Mouse (Mus musculus): ENCODE measurements around the gene Afdn. TPM values are rescaled to one million over a fixed set of nuclear protein-coding genes. Genes with fewer than 3 reads are reported as not detected.

Afdn gene
- polyA plus RNA-seq, 1 experiment from 2014 or later, result 116 TPM

DNA sequence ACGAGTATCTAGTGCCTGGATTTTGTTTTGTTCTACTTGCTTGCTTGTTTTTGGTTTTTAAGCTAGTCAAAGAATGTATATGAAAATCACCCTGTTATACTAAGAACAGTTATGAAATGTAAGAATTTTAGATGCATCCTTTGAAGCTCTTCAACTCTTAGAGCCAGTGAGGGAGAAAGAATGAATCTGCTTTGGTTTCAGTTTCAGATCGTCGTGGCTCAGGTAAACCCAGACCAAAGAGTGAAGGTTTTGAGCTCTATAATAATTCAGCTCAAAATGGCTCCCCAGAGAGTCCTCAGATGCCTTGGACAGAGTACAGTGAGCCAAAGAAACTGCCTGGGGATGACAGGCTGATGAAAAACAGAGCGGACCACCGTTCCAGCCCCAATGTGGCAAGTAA, 123.2 kb downstream of the Afdn start:
- DNase-seq (ENCODE audit: low spot score) (no peak), ATAC-seq (ENCODE audit: low FRiP score, low TSS enrichment) (no peak)
- no peaks in the 10 kb centered on the region for H3K4me1 ChIP-seq (replicated peaks; ENCODE audit: control insufficient read depth, insufficient read depth)
- H3K4me2 ChIP-seq (replicated peaks; ENCODE audit: low read depth), result no peak overlapping the region
- H3K9ac ChIP-seq (ENCODE audit: low read length), result no peak overlapping the region
- no peaks in the 10 kb centered on the region for H3K27me3 ChIP-seq (ENCODE audit: control insufficient read depth, insufficient read depth, low read length)
- H3K36me3 ChIP-seq (ENCODE audit: control insufficient read depth, insufficient read depth, low read length), result peaks cover 13% of the 10 kb centered on the region; the same call in 1 of the 2 replicates
- TF ChIP-seq CTCF (IDR thresholded peaks at IDR 0.05; ENCODE audit: low read depth) (no peak), EP300 (optimal IDR thresholded peaks at IDR 0.05) (no peak)
- no peak overlapping the region for H3K27ac ChIP-seq (replicated peaks)
- WGBS, result 80% methylated on average over 5 of the region's 5 CpGs
- H3K4me3 ChIP-seq (ENCODE audit: low read depth, low read length), result no peak overlapping the region
- H3K9me3 ChIP-seq (ENCODE audit: control insufficient read depth, low read length), result no peaks in the 10 kb centered on the region

GRCm38 (mm10) chr17:13889818-13890434, 129.6 kb downstream of the Afdn start:
- H3K4me3 ChIP-seq (ENCODE audit: low read depth, low read length), result no peak overlapping the region
- TF ChIP-seq CTCF (IDR thresholded peaks at IDR 0.05; ENCODE audit: low read depth), result no peak
- TF ChIP-seq EP300 (optimal IDR thresholded peaks at IDR 0.05), result no peak
- H3K27me3 ChIP-seq (ENCODE audit: control insufficient read depth, insufficient read depth, low read length), result no peaks in the 10 kb centered on the region
- H3K9me3 ChIP-seq (ENCODE audit: control insufficient read depth, low read length), result no peaks in the 10 kb centered on the region
- H3K4me1 ChIP-seq (replicated peaks; ENCODE audit: control insufficient read depth, insufficient read depth), result no peaks in the 10 kb centered on the region
- peaks cover 3% of the 10 kb centered on the region; the same call in 1 of the 2 replicates for H3K36me3 ChIP-seq (ENCODE audit: control insufficient read depth, insufficient read depth, low read length)
- no peak for ATAC-seq (ENCODE audit: low FRiP score, low TSS enrichment)
- H3K9ac ChIP-seq (ENCODE audit: low read length), result no peak overlapping the region
- no peak for DNase-seq (ENCODE audit: low spot score)
- WGBS, result 71% methylated on average over 7 of the region's 7 CpGs
- no peak overlapping the region for H3K4me2 ChIP-seq (replicated peaks; ENCODE audit: low read depth)
- no peak overlapping the region for H3K27ac ChIP-seq (replicated peaks)

GRCm38 (mm10) chr17:13890932-13891331, 130.6 kb downstream of the Afdn start:
- H3K4me2 ChIP-seq (replicated peaks; ENCODE audit: low read depth), result no peak overlapping the region
- H3K36me3 ChIP-seq (ENCODE audit: control insufficient read depth, insufficient read depth, low read length), result 0 out of 2 replicates have a peak, but pooled peaks cover 3% of the 10 kb centered on the region
- no peak overlapping the region for H3K9ac ChIP-seq (ENCODE audit: low read length)
- DNase-seq (ENCODE audit: low spot score) (peak; percentile 51), ATAC-seq (ENCODE audit: low FRiP score, low TSS enrichment) (peak; percentile 96)
- H3K4me1 ChIP-seq (replicated peaks; ENCODE audit: control insufficient read depth, insufficient read depth), result no peaks in the 10 kb centered on the region
- 48% methylated on average over 1 of the region's 1 CpGs for WGBS
- no peaks in the 10 kb centered on the region for H3K27me3 ChIP-seq (ENCODE audit: control insufficient read depth, insufficient read depth, low read length)
- H3K4me3 ChIP-seq (ENCODE audit: low read depth, low read length), result no peak overlapping the region
- H3K27ac ChIP-seq (replicated peaks), result no peak overlapping the region
- TF ChIP-seq EP300 (optimal IDR thresholded peaks at IDR 0.05) (no peak), CTCF (IDR thresholded peaks at IDR 0.05; ENCODE audit: low read depth) (no peak)
- H3K9me3 ChIP-seq (ENCODE audit: control insufficient read depth, low read length), result no peaks in the 10 kb centered on the region

DNA sequence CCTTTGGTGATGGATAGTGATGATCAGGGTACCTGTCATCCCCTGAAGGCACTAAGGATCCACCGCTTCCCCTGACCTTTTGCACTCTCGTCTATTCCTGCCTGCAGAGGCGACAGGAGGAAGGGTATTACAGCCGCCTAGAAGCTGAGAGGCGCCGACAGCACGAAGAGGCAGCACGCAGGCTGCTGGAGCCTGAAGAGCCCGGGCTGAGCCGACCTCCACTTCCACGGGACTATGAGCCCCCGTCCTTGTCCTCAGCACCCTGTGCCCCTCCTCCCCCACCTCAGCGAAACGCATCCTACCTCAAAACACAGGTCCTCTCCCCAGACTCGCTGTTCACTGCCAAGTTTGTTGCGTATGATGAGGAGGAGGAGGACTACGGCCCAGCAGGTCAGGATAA, 138.5 kb downstream of the Afdn start:
- no peaks in the 10 kb centered on the region for H3K9me3 ChIP-seq (ENCODE audit: control insufficient read depth, low read length)
- 85% methylated on average over 17 of the region's 17 CpGs for WGBS
- no peak for TF ChIP-seq CTCF (IDR thresholded peaks at IDR 0.05; ENCODE audit: low read depth)
- H3K4me2 ChIP-seq (replicated peaks; ENCODE audit: low read depth), result no peak overlapping the region
- no peak for DNase-seq (ENCODE audit: low spot score)
- H3K36me3 ChIP-seq (ENCODE audit: control insufficient read depth, insufficient read depth, low read length), result peaks cover 13% of the 10 kb centered on the region; the same call in 1 of the 2 replicates
- peak; percentile 29; the same call in 1 of the 2 replicates for ATAC-seq (ENCODE audit: low FRiP score, low TSS enrichment)
- no peak overlapping the region for H3K4me3 ChIP-seq (ENCODE audit: low read depth, low read length)
- H3K9ac ChIP-seq (ENCODE audit: low read length), result no peak overlapping the region
- H3K27me3 ChIP-seq (ENCODE audit: control insufficient read depth, insufficient read depth, low read length), result no peaks in the 10 kb centered on the region
- no peak overlapping the region for H3K27ac ChIP-seq (replicated peaks)
- no peaks in the 10 kb centered on the region for H3K4me1 ChIP-seq (replicated peaks; ENCODE audit: control insufficient read depth, insufficient read depth)

GRCm38 (mm10) chr17:13899241-13899640, 138.9 kb downstream of the Afdn start:
- Histone ChIP-seq H3K4me3 (ENCODE audit: low read depth, low read length) (no peak overlapping the region), H3K4me1 (replicated peaks; ENCODE audit: control insufficient read depth, insufficient read depth) (no peaks in the 10 kb centered on the region), H3K27ac (replicated peaks) (no peak overlapping the region), H3K27me3 (ENCODE audit: control insufficient read depth, insufficient read depth, low read length) (no peaks in the 10 kb centered on the region), H3K9ac (ENCODE audit: low read length) (no peak overlapping the region), H3K36me3 (ENCODE audit: control insufficient read depth, insufficient read depth, low read length) (peaks cover 13% of the 10 kb centered on the region; the same call in 1 of the 2 replicates), H3K4me2 (replicated peaks; ENCODE audit: low read depth) (no peak overlapping the region), H3K9me3 (ENCODE audit: control insufficient read depth, low read length) (no peaks in the 10 kb centered on the region)
- 84% methylated on average over 7 of the region's 7 CpGs for WGBS
- DNase-seq (ENCODE audit: low spot score) (no peak), ATAC-seq (ENCODE audit: low FRiP score, low TSS enrichment) (no peak; the same call in 1 of the 2 replicates)
- no peak for TF ChIP-seq EP300 (optimal IDR thresholded peaks at IDR 0.05)
- TF ChIP-seq CTCF (IDR thresholded peaks at IDR 0.05; ENCODE audit: low read depth), result no peak

DNA sequence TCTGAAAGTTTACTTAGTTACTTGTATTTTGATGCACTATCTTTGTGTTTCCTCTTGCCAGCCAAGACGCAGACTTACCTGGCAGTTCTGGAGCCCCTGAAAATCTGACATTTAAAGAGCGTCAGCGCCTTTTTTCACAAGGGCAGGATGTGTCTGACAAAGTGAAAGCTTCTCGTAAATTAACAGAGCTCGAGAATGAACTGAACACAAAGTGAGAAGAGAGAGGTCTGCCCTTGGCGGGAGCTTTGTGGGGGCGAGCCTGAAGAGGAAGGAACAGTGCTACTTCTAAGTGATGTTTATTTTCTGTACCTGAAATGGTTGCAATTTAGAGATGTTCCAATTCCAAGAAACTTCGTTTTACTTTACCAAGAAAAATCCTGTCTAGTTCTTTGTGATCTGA, 143.5 kb downstream of the Afdn start:
- H3K4me1 ChIP-seq (replicated peaks; ENCODE audit: control insufficient read depth, insufficient read depth), result no peaks in the 10 kb centered on the region
- H3K4me3 ChIP-seq (ENCODE audit: low read depth, low read length), result no peak overlapping the region
- ATAC-seq (ENCODE audit: low FRiP score, low TSS enrichment), result no peak
- no peak for DNase-seq (ENCODE audit: low spot score)
- H3K9me3 ChIP-seq (ENCODE audit: control insufficient read depth, low read length), result no peaks in the 10 kb centered on the region
- H3K27ac ChIP-seq (replicated peaks), result no peak overlapping the region
- no peaks in the 10 kb centered on the region for H3K27me3 ChIP-seq (ENCODE audit: control insufficient read depth, insufficient read depth, low read length)
- 91% methylated on average over 8 of the region's 8 CpGs for WGBS
- peaks cover 8% of the 10 kb centered on the region; the same call in 1 of the 2 replicates for H3K36me3 ChIP-seq (ENCODE audit: control insufficient read depth, insufficient read depth, low read length)
- no peak for TF ChIP-seq EP300 (optimal IDR thresholded peaks at IDR 0.05)
- no peak for TF ChIP-seq CTCF (IDR thresholded peaks at IDR 0.05; ENCODE audit: low read depth)
- no peak overlapping the region for H3K9ac ChIP-seq (ENCODE audit: low read length)
- H3K4me2 ChIP-seq (replicated peaks; ENCODE audit: low read depth), result no peak overlapping the region
